Mouse (Mus musculus) embryonic facial prominence, embryonic 14.5 days (tissue): ENCODE results near the gene Olfm1. TPM values are rescaled to one million over a fixed set of nuclear protein-coding genes. Genes with fewer than 3 reads are reported as not detected.

Experiments used
- ATAC-seq: fragments of 200-750 bp; cut with Nextera tagmentation; 2 replicates; pipeline ENCODE4 v1.8.0; 2017; ENCODE audit warnings: low read depth, moderate number of reproducible peaks, moderate TSS enrichment
- DNase-seq: peaks from one replicate; pipeline ENCODE4 v3.0.0-alpha.2; 2015; ENCODE audit warnings: low spot score
- H3K27ac ChIP-seq: fragments of 300-500 bp; sonication (generic); replicated peaks from 2 replicates; pipeline ENCODE4 v1.5.1; 2014; ENCODE audit warnings: low read depth, mild to moderate bottlenecking, low read length, moderate library complexity
- H3K27me3 ChIP-seq: fragments of 300-500 bp; sonication (generic); replicated peaks from 2 replicates; pipeline ENCODE4 v1.6.1; 2014; ENCODE audit warnings: low read length; ENCODE audit not compliant: control insufficient read depth, insufficient read depth
- H3K36me3 ChIP-seq: fragments of 300-500 bp; sonication (generic); 2 replicates; pipeline ENCODE4 v1.6.1; 2014; ENCODE audit warnings: low read length, mixed read lengths; ENCODE audit not compliant: control insufficient read depth, insufficient read depth
- H3K4me1 ChIP-seq: fragments of 300-500 bp; sonication (generic); 2 replicates; pipeline ENCODE4 v1.6.1; 2014; ENCODE audit warnings: antibody characterized with exemption, low read length; ENCODE audit not compliant: control insufficient read depth, insufficient read depth
- H3K4me2 ChIP-seq: fragments of 300-500 bp; sonication (generic); 2 replicates; pipeline ENCODE4 v1.6.1; 2014; ENCODE audit warnings: low read depth, mild to moderate bottlenecking, low read length, moderate library complexity, mixed read lengths
- H3K4me3 ChIP-seq: fragments of 300-500 bp; sonication (generic); 2 replicates; pipeline ENCODE4 v1.5.1; 2014; ENCODE audit warnings: low read depth, mild to moderate bottlenecking, low read length
- H3K9ac ChIP-seq: fragments of 300-500 bp; sonication (generic); 2 replicates; pipeline ENCODE4 v1.6.1; 2014; ENCODE audit warnings: low read depth, mild to moderate bottlenecking, low read length, moderate library complexity, mixed read lengths
- H3K9me3 ChIP-seq: fragments of 300-500 bp; sonication (generic); 2 replicates; pipeline ENCODE4 v1.6.1; 2016; ENCODE audit warnings: low read length; ENCODE audit not compliant: control insufficient read depth
- WGBS: fragments of 180-500 bp; shearing (Covaris S2); extraction: QIAGEN DNeasy Blood & Tissue Kit; methylation state at CpG from one replicate; pipeline ENCODE4 v1.1.7; 2014; 5-methylcytosine and 5-hydroxymethylcytosine counted together
- polyA plus RNA-seq: library from polyadenylated mRNA; unstranded; fragments of >200 nt; fragmentation: Nextera tagmentation; extraction: Ambion mirVana; gene quantifications from 2 replicates; pipeline ENCODE4 v1.2.1, GENCODE M21; 2014

The Olfm1 gene
- polyA plus RNA-seq, 1 experiment from 2014 or later = 46.1 TPM

DNA sequence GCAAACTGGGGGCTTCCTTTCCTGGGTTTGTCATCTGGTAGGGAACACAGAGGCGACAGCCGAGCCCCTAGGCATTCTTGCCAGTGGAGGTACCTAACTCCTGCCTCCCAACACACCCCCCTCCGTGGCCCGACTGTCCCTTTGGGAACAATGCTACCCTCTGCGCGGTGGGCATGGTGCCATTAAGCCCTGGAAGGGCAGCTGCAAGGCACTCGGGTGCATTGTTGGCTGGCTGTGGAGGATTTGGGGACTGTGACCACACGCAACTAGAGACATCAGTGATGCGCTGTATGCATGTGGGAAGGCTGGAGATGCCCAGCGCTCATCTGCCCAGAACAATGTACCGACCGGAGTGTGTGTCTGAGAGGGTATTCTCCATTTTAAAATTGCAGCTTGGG is 897 bp downstream of the Olfm1 start:
- peaks cover 4% of the 10 kb centered on the region for H3K4me1 ChIP-seq
- H3K4me3 ChIP-seq = peak overlapping the region; percentile 57
- peak overlapping the region; percentile 81 for H3K4me2 ChIP-seq
- no peaks in the 10 kb centered on the region for H3K9me3 ChIP-seq
- no peaks in the 10 kb centered on the region for H3K36me3 ChIP-seq
- no peak for DNase-seq
- peak; percentile 22; the same call in 1 of the 2 replicates for ATAC-seq
- H3K9ac ChIP-seq = peak overlapping the region; percentile 62
- WGBS = 34% methylated on average over 12 of the region's 12 CpGs
- peaks cover 29% of the 10 kb centered on the region for H3K27me3 ChIP-seq
- no peak overlapping the region for H3K27ac ChIP-seq

DNA sequence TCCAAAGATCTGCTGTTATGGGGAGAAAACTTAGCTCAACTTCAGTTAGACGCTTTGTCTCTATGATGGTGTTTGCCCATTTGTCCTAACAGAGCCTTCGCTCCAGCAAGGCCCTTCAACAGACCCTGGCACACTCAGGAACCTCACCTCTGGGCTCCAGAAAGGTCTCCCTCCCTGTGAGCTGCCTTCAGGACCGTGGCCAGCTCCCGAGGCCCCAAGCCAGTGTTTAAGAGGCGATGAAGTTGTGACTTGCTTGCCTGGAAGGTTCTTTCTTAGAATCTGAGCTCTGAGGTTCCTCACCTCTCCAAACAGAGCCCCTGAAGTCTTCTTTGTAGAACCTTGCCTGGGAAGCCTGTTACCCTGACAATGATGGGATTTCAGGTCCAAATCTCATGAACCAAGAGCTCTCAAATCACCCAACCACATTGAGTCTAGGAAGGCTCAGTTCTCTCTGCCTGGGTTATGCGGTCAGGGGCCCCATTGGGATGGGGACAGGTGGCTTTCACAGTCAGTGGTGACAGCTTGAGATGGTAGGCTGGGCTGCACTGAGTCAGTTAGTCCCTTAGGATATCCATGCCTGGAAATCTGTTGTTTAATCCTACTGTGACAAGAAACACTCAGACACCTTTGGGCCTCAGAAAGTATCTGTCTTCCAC is 2.3 kb downstream of the Olfm1 start:
- Histone ChIP-seq H3K27me3 (peaks cover 29% of the 10 kb centered on the region), H3K27ac (no peak overlapping the region), H3K36me3 (no peaks in the 10 kb centered on the region), H3K4me3 (no peak overlapping the region), H3K4me2 (no peak overlapping the region), H3K4me1 (peaks cover 4% of the 10 kb centered on the region), H3K9me3 (no peaks in the 10 kb centered on the region), H3K9ac (no peak overlapping the region)
- DNase-seq (no peak), ATAC-seq (no peak)
- 36% methylated on average over 6 of the region's 6 CpGs for WGBS

DNA sequence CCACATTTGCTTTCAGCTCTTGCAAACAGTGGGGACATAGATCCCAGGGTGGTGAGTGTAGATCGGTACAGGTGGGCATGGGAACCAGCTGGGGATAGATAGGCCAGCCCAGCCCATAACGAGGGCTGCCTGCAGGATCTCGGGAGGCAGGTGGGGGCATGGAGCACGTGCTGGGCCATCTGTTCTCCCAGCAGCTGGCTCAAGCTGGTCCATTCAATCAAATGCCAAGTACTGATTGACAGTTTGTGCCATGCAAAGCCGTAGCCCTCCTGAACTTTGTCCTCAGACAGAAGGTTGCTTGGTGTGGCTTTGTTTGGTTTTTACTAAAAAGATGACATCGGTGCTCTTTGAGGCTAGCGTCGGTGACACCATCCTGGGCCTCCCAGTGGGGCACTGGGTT is 2.9 kb downstream of the Olfm1 start:
- no peak for DNase-seq
- Histone ChIP-seq H3K27me3 (peaks cover 29% of the 10 kb centered on the region), H3K4me1 (peaks cover 4% of the 10 kb centered on the region), H3K36me3 (no peaks in the 10 kb centered on the region), H3K27ac (no peak overlapping the region), H3K9me3 (no peaks in the 10 kb centered on the region), H3K4me3 (no peak overlapping the region), H3K9ac (no peak overlapping the region), H3K4me2 (no peak overlapping the region)
- WGBS = 72% methylated on average over 8 of the region's 8 CpGs
- no peak for ATAC-seq

DNA sequence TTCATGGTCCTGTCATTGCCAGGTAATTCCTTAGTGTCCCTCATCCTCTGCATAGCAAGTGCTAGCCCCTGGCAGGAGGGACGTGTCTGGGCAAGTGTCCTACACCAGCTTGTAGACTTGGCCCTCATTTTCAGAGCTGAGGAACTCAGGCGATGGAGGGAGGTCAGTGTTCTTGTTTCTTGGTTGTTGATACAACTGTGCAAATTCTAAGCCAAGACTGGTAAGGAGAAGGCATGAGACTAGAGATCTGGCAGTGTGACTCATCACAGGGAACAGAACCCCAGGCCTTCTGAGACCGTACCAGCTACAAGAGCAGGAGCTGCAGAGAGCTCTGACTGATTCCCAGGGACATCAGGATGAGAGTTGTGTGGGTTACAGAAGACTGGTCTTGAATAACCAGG is 8.6 kb downstream of the Olfm1 start:
- WGBS = 68% methylated on average over 3 of the region's 3 CpGs
- no peak overlapping the region for H3K9ac ChIP-seq
- no peak for ATAC-seq

DNA sequence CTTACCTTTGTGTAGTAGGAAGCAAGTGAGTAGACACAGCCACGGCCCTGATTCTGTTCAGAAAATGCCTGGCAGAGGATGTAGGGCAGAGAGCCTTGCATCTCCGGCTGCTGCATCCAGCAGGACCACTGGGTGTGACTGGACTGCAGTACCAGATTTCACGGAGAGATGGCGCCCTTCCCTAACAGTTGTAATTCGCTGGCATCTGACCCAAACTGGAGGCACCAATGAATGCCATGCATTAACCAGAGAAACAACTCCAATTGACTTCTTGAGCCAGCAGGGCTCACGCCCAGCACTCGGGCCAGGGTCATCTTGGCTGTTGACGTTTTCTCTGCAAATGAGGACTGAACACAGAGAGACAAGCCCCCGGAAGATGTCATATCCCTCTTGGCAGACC is 11.4 kb downstream of the Olfm1 start:
- DNase-seq = peak; percentile 85
- WGBS = 3% methylated on average over 9 of the region's 9 CpGs
- peak; percentile 19 for ATAC-seq
- Histone ChIP-seq H3K27me3 (0 out of 2 replicates have a peak, but pooled peaks cover 5% of the 10 kb centered on the region), H3K4me1 (peaks cover 15% of the 10 kb centered on the region), H3K36me3 (peaks cover 4% of the 10 kb centered on the region; the same call in 1 of the 2 replicates), H3K27ac (no peak overlapping the region), H3K9ac (no peak overlapping the region), H3K4me2 (peak overlapping the region; percentile 97; the same call in 1 of the 2 replicates), H3K9me3 (no peaks in the 10 kb centered on the region), H3K4me3 (no peak overlapping the region)

More for the DNA sequence above, 8.6 kb downstream of the Olfm1 start:
- Histone ChIP-seq H3K9me3 (no peaks in the 10 kb centered on the region), H3K27ac (no peak overlapping the region), H3K4me1 (peaks cover 12% of the 10 kb centered on the region), H3K4me2 (no peak overlapping the region), H3K4me3 (no peak overlapping the region), H3K36me3 (no peaks in the 10 kb centered on the region), H3K27me3 (0 out of 2 replicates have a peak, but pooled peaks cover 2% of the 10 kb centered on the region)
- DNase-seq = no peak

DNA sequence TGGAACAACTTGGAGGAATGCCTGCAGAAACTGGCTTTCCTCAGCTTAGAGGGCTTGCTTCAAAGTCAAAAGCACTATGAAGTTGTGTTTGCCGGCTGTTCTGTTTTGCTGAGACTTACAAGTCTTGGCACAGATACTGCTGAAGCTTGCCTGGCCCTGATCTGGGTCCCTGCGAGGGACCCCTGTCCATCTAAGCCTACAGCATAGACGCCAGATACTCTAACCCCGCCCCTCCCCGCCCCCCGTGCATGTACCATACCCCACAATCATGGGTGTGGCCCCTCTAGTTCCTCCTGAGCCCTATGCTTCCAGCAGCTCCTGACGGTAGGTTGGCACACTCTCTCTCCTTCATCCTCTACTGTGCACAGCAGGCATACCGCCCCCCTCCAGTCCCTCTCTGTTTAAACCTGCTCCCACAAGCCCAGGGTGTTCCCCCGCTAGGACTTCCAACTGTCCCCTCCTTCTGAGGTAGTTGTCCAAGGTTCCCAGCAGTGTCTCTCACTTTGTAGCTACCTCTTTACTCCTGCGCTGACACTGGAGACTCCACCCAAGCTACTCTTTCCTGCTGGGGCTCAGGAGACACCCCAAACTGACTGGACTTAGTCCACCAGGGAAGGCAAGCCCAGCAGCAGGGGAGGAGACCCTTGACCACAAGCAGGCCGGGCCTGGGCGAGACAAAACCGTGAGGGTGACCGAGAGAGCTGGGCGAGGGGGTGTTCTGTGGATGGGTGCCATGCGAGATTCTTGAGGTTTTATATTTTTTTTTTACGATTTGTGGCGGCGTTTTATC is 12.1 kb downstream of the Olfm1 start:
- Histone ChIP-seq H3K9me3 (no peaks in the 10 kb centered on the region), H3K36me3 (peaks cover 4% of the 10 kb centered on the region; the same call in 1 of the 2 replicates), H3K4me3 (peak overlapping the region; percentile 66), H3K27ac (no peak overlapping the region), H3K27me3 (0 out of 2 replicates have a peak, but pooled peaks cover 5% of the 10 kb centered on the region), H3K9ac (no peak overlapping the region), H3K4me2 (peak overlapping the region; percentile 97), H3K4me1 (peaks cover 15% of the 10 kb centered on the region)
- 7% methylated on average over 17 of the region's 19 CpGs for WGBS
- ATAC-seq = peak; percentile 9; the same call in 1 of the 2 replicates
- peak; percentile 60 for DNase-seq

DNA sequence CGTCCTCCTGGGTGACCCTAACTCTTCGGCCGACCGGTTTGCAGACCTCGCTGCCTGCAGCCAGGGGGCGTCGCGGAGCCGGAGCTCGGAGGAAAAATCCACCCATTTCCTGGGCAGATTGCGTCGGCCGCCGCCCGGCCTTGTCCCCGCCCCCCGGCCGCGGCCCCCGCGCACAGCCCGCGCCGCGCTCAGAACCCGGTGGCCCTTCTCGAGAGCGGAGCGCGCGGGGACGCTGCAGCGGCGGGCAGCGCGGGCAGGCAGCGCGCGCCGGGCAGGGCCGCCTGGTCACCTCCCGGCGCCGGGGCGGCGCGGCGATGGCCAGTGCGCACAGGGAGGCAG is 12.6 kb downstream of the Olfm1 start:
- Histone ChIP-seq H3K4me3 (peak overlapping the region; percentile 66), H3K9ac (peak overlapping the region; percentile 78), H3K9me3 (no peaks in the 10 kb centered on the region), H3K27ac (peak overlapping the region; percentile 21; the same call in 1 of the 2 replicates), H3K27me3 (0 out of 2 replicates have a peak, but pooled peaks cover 5% of the 10 kb centered on the region), H3K36me3 (peaks cover 4% of the 10 kb centered on the region; the same call in 1 of the 2 replicates), H3K4me2 (peak overlapping the region; percentile 97), H3K4me1 (peaks cover 15% of the 10 kb centered on the region)
- WGBS = under 1% methylated on average over 25 of the region's 49 CpGs
- DNase-seq = peak; percentile 85
- peak; percentile 84 for ATAC-seq

DNA sequence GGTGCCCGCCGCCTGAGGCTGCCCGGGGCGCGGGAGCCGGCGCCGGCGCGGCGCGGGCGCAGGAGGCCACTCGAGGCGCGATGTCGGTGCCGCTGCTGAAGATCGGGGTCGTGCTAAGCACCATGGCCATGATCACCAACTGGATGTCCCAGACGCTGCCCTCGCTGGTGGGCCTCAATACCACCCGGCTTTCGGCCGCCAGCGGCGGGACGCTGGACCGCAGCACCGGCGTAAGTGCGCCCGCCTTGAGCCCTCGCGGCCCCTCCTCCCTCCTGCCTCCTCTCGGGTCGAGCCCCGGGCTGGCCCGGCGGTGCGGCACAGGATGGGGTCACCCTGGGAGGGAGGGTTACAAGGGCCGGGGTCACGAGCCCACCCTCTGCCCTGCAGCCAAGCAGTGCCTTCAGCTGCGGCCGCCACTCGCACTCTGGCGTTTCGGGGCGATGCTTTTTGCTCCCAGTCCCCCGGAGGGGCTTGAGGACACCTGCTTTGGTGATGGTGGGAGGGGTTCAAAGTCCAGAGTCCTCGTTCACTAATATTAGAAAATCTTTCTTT is 13.2 kb downstream of the Olfm1 start:
- H3K9me3 ChIP-seq = no peaks in the 10 kb centered on the region
- DNase-seq (peak; percentile 7), ATAC-seq (peak; percentile 14; the same call in 1 of the 2 replicates)
- peak overlapping the region; percentile 97 for H3K4me2 ChIP-seq
- H3K27me3 ChIP-seq = 0 out of 2 replicates have a peak, but pooled peaks cover 5% of the 10 kb centered on the region
- WGBS = 1% methylated on average over 28 of the region's 51 CpGs
- peaks cover 15% of the 10 kb centered on the region for H3K4me1 ChIP-seq
- peak overlapping the region; percentile 21; the same call in 1 of the 2 replicates for H3K27ac ChIP-seq
- H3K9ac ChIP-seq = peak overlapping the region; percentile 78
- peaks cover 4% of the 10 kb centered on the region; the same call in 1 of the 2 replicates for H3K36me3 ChIP-seq
- peak overlapping the region; percentile 66 for H3K4me3 ChIP-seq
